Mouse (Mus musculus) heart, postnatal 36 days (tissue): Measurements from ENCODE around the gene Slc6a5. TPM values are rescaled to one million over a fixed set of nuclear protein-coding genes. Genes with fewer than 3 reads are reported as not detected.
A peak's percentile ranks its signal among the peaks of the same experiment; 100 is the strongest.
"Not testable (repeated sequence)": the region's sequence is repeated elsewhere in the genome, so short reads cannot be mapped to it uniquely, and the experiment has no call there.

ENCODE experiments used
- DNase-seq, 2 experiments: peaks; one replicate each; pipeline ENCODE4 v3.0.0; 2021 to 2022
- intact Hi-C: fragments of 180-260 bp; cut with DNase I; formaldehyde crosslinking; loops from one replicate; pipeline ENCODE4 v1.15.1; 2025
- total RNA-seq, 2 experiments: library from RNA; stranded (reverse); gene quantifications; 2 replicates each; pipeline ENCODE4 v1.2.3; 2021

The Slc6a5 gene
- total RNA-seq, 2 experiments from 2014 or later: not detected

- no peak for DNase-seq
- intact Hi-C loops: no loop called here
Measured at GRCm38 (mm10) chr7:49911947-49912262, 2.0 kb downstream of the Slc6a5 start.

DNA sequence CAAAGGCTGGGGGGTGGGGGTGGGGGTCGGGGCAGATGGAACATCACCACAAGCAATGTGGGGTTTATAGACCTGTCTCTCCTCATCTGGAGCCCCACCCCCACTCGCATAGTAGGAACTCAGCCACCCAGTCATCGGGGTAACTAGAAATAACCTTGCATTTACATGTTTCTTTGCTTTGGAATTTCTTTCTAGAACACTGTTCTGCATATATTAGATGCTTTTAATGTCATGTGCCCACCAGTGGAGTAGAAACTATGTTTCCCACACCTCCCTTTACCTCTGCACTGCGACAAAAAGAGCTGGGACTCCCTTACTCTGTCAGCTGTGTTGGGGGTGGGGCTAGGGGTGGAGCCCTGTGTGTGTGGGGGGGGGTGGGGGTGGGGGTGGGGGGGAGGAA is 3.2 kb downstream of the Slc6a5 start:
- no peak for DNase-seq
- intact Hi-C loops: no loop called here

GRCm38 (mm10) chr7:49913728-49914328 is 3.9 kb downstream of the Slc6a5 start:
- no peak for DNase-seq
- intact Hi-C loops: no loop called here

GRCm38 (mm10) chr7:49914946-49915345 is 5.0 kb downstream of the Slc6a5 start:
- DNase-seq: no peak
- intact Hi-C loops: no loop called here

GRCm38 (mm10) chr7:49915471-49915870 is 5.5 kb downstream of the Slc6a5 start:
- no peak for DNase-seq
- intact Hi-C loops: no loop called here

- intact Hi-C loops: no loop called here
- DNase-seq: no peak
Measured at GRCm38 (mm10) chr7:49919494-49919893, 9.5 kb downstream of the Slc6a5 start.

DNA sequence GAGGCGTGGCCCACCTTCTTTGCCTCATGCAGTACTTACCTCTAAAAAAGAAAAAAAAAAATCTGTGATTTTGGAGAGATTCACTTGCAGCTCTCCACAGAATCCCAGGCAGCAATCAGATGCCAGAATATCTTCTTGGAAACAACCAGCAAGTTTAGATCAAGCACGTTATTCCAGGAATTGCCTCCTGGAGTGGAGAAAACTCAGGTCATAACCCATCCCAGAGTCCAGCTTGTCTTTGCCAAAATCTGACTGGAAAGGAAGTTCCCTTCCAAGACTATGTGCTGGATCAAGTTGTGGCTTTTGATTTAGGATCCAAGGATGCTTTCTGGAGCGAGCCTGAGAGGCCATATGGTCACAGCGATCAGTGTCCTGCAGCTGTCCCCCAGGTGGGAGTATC is 10.8 kb downstream of the Slc6a5 start:
- no peak for DNase-seq
- intact Hi-C loops: loop anchor here (5.0 kb wide), 1 partner anchor 303 kb away; no protein-coding TSS in a partner anchor

- intact Hi-C loops: loop anchor here (1.0 to 5.0 kb wide), 2 partner anchors 145 to 306 kb away; partner anchors contain the start of gene Prmt3
- DNase-seq: peak; percentile 1 to 2
Measured at GRCm38 (mm10) chr7:49922928-49923327, 13.0 kb downstream of the Slc6a5 start.

- intact Hi-C loops: loop anchor here (1.0 to 5.0 kb wide), 2 partner anchors 145 to 306 kb away; partner anchors contain the start of gene Prmt3
- DNase-seq: peak; percentile 75 to 78
Measured at GRCm38 (mm10) chr7:49923376-49923775, 13.4 kb downstream of the Slc6a5 start.

- DNase-seq: no peak
- intact Hi-C loops: no loop called here
Measured at GRCm38 (mm10) chr7:49928571-49928970, 18.6 kb downstream of the Slc6a5 start.

DNA sequence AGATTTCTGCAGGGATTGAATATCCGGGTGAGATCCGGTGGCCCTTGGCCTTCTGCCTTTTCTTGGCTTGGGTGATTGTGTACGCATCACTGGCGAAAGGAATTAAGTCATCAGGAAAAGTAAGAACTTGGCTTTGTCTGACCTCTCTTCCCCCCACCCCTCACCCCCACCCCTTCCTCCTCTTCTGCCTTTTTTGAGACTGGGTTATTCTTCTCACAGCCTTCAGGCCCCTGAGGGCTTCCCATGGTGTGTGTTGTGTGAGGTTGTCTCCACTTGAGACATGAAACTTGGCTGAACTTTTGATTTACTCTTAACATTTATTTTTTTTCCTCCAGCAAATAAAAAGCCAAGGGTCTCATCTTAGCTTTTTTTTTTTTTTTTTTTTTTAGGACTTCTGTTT is 20.1 kb downstream of the Slc6a5 start:
- DNase-seq: no peak
- intact Hi-C loops: no loop called here

DNA sequence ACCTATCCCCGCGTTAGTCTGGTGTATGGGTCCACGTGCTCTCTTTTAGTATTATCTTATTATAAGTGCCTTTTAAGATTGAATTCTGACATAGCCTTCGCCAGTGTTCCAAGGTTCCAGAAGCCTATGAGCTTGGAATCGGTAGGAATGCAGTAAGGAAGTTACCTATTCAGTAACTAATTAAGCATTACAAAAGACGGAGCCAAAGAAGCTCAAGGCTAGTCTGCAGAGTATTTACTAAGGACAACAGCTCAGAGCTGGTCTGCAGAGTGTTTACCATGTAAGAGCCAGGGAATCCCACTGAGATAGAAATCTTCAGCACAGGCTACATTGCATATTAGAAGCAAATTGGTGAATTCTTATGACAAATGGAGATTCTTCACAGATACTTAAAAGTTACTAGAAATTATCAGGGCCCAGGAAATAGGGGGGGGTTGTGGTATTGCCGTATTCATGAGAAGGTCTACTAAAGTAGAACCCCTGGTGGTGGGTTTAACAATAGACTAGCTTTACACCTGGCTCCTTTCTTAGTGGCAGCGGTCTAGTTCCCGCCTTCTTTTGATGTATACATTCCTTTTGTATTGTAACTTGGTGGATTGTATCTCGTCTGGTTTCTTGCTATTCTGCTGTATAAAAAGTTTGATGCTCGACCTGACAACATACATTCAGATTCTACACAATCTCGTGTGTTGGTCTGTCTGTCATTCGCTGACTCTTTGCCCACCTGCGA is 23.6 kb downstream of the Slc6a5 start:
- intact Hi-C loops, DNase-seq: not testable (repeated sequence)

- no peak for DNase-seq
- intact Hi-C loops: no loop called here
Measured at GRCm38 (mm10) chr7:49936821-49937220, 26.9 kb downstream of the Slc6a5 start.

DNA sequence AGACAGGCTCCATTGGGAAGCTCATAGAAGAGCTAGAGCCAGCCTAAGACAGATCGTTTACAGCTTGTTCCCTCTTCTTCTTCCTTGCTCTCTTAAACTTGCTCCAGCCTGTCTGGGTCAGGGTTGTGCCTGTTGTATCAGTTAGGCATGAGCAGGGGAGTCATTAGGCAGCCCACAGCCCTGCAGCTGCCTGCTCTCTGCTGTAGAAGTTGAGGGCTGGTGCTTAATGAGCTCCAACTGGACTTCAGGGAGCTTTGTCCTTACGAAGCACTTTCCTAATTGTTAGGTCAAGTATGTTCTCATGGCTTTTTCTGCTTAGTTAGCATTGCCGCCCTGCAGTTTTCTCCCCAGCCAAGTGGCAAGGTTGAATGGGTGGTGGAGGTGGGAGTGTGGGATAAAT is 32.1 kb downstream of the Slc6a5 start:
- no peak for DNase-seq
- intact Hi-C loops: no loop called here

DNA sequence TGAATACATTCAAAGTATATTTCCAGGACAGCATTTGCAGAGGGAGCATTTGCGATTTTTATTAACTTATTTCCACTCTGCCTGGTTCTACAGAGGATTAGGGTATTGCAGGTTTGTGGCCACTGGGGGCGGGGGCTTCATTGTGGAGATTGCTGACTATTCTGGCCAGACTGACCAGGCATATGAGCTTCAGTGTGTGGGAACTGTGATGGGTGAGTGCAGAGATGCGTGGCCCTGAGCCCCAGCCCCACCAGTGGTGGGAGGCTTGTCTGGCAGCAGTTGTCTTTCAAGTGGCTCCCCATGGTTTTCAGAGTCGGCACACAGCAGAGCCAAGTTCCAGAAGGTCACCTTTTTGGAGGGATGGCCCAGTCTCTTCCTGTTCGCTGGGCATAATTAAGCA is 32.5 kb downstream of the Slc6a5 start:
- intact Hi-C loops: no loop called here
- DNase-seq: no peak

- no peak for DNase-seq
- intact Hi-C loops: no loop called here
Measured at GRCm38 (mm10) chr7:49946691-49947090, 36.7 kb downstream of the Slc6a5 start.

DNA sequence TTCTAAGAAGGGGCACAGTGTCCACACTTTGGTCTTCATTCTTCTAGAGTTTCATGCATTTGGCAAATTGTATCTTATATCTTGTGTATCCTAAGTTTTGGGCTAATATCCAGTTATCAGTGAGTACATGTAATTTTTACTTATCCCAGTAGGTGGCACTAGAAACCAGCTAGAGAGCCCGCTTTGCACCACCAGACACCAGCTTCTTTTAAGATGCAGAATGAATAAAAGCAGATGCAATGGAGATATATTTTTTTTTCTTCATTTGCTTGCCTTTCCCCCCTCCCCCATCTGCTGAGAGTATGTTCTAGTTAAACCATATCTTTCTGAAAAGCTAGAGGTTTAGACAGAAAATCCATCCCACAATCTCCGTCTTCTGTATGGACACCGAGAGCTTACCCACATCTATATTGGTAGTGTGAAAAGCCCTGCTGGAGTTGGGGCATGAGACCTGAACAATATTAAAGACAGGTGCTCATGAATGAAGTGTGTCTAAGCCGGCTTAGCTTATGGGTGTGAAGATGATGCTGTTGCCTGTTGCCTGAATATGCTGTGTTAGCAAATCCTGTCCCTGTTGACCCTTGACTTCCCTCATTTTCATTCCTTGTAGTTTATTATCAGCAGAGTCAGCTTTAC is 43.7 kb downstream of the Slc6a5 start:
- no peak for DNase-seq
- intact Hi-C loops: loop anchor here (2.0 kb wide), 1 partner anchor 1481 kb away; no protein-coding TSS in a partner anchor

- intact Hi-C loops: loop anchor here (2.0 kb wide), 1 partner anchor 1480 kb away; no protein-coding TSS in a partner anchor
- no peak for DNase-seq
Measured at GRCm38 (mm10) chr7:49954834-49955233, 44.9 kb downstream of the Slc6a5 start.

GRCm38 (mm10) chr7:49957142-49957541 is 47.2 kb downstream of the Slc6a5 start:
- intact Hi-C loops: loop anchor here (2.0 kb wide), 1 partner anchor 528 kb away; no protein-coding TSS in a partner anchor
- DNase-seq: no peak

DNA sequence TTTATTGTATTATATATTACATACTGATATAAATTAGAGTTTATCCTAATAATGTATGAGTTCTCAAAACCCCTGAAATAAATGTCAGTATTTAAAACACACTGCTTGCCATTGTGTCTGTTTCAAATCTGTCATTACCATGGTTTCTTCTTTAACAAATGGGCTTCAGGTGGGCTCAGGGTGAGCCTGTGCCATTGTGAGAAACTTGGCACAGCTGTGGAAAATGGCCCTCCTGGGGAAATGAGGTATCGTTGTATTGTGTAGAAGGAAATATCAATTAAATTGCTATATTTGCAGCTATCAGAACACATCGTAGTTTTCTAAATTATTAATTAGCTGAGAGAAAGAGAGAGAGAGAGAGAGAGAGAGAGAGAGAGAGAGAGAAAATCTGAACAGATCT is 53.8 kb downstream of the Slc6a5 start:
- DNase-seq: no peak
- intact Hi-C loops: no loop called here

- intact Hi-C loops: no loop called here
Measured at GRCm38 (mm10) chr7:49969516-49969915, 59.6 kb downstream of the Slc6a5 start.

More at GRCm38 (mm10) chr7:49969516-49969915, 59.6 kb downstream of the Slc6a5 start:
- no peak for DNase-seq
